Mouse (Mus musculus) lung, embryonic 16.5 days (tissue): Measurements from ENCODE around the gene Abcc2. TPM values are rescaled to one million over a fixed set of nuclear protein-coding genes. Genes with fewer than 3 reads are reported as not detected.

ENCODE experiments used
- ATAC-seq: fragments of 200-750 bp; cut with Nextera tagmentation; 2 replicates; pipeline ENCODE4 v1.8.0; 2017; ENCODE audit warnings: low read depth, mild to moderate bottlenecking, moderate library complexity
- H3K27ac ChIP-seq: fragments of 300-500 bp; sonication (generic); 2 replicates; pipeline ENCODE4 v1.5.1; 2014; ENCODE audit warnings: mild to moderate bottlenecking, control low read depth, low read length
- H3K27me3 ChIP-seq: fragments of 300-500 bp; sonication (generic); 2 replicates; pipeline ENCODE4 v1.6.1; 2014; ENCODE audit warnings: low read depth, low read length, mixed read lengths; ENCODE audit not compliant: control insufficient read depth, insufficient read depth
- H3K36me3 ChIP-seq: fragments of 300-500 bp; sonication (generic); 2 replicates; pipeline ENCODE4 v1.6.1; 2014; ENCODE audit warnings: low read length; ENCODE audit not compliant: control insufficient read depth, insufficient read depth
- H3K4me1 ChIP-seq: fragments of 300-500 bp; sonication (generic); replicated peaks from 2 replicates; pipeline ENCODE4 v1.6.1; 2014; ENCODE audit warnings: low read length, mixed read lengths; ENCODE audit not compliant: control insufficient read depth, insufficient read depth
- H3K4me2 ChIP-seq: fragments of 300-500 bp; sonication (generic); 2 replicates; pipeline ENCODE4 v1.6.1; 2014; ENCODE audit warnings: low read depth, low read length, control low read depth
- H3K4me3 ChIP-seq: fragments of 300-500 bp; sonication (generic); 2 replicates; pipeline ENCODE4 v1.5.1; 2014; ENCODE audit warnings: mild to moderate bottlenecking, low read length, control low read depth
- H3K9ac ChIP-seq: fragments of 300-500 bp; sonication (generic); 2 replicates; pipeline ENCODE4 v1.6.1; 2014; ENCODE audit warnings: low read length, control low read depth
- H3K9me3 ChIP-seq: fragments of 300-500 bp; sonication (generic); 2 replicates; pipeline ENCODE4 v1.6.1; 2016; ENCODE audit warnings: low read length; ENCODE audit not compliant: control insufficient read depth
- WGBS: fragments of 180-500 bp; shearing (Covaris S2); extraction: QIAGEN DNeasy Blood & Tissue Kit; methylation state at CpG from one replicate; pipeline ENCODE4 v1.1.7; 2014; 5-methylcytosine and 5-hydroxymethylcytosine counted together
- polyA plus RNA-seq: library from polyadenylated mRNA; unstranded; fragments of >200 nt; fragmentation: Nextera tagmentation; extraction: Ambion mirVana; gene quantifications from 2 replicates; pipeline ENCODE4 v1.2.1, GENCODE M21; 2015

Gene Abcc2
- polyA plus RNA-seq, 1 experiment from 2014 or later = not detected

DNA sequence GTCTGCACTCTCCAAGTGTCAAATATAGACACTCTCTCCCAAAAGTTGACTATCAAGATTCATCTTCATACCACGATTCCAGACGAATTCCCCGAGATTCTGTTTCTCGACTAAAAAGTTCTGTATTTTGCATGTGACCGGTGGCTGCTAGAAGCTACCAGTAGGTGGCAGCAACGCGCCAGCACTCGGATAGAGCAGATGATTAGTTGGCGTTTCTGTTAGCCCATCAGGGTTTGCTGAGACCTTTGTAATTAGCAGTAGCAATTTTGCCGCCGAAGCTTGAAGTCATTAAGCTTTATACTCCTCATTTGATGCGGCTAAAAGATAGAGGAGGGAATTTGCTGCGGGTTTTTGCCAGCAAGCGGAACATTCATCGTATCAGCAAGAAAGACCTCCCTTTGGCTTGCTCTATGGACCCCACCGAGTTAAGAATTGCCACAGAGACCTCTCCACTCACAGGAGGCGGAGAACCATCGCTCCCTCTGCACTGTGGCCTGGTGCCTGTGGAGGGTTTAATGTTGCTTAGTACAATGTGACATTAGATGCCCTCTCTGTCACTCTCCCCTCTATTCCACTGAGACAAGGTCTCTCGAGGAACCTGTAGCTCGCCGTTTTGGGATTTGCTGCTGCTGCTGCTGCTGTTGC, 50.6 kb downstream of the Abcc2 start:
- 29% methylated on average over 21 of the region's 21 CpGs for WGBS
- Histone ChIP-seq H3K9me3 (no peaks in the 10 kb centered on the region), H3K27ac (no peak overlapping the region), H3K4me3 (no peak overlapping the region), H3K4me2 (no peak overlapping the region), H3K9ac (no peak overlapping the region), H3K36me3 (no peaks in the 10 kb centered on the region), H3K27me3 (no peaks in the 10 kb centered on the region), H3K4me1 (no peaks in the 10 kb centered on the region)
- 0 out of 2 replicates have a peak, but pooled peaks have one; percentile 52 for ATAC-seq

DNA sequence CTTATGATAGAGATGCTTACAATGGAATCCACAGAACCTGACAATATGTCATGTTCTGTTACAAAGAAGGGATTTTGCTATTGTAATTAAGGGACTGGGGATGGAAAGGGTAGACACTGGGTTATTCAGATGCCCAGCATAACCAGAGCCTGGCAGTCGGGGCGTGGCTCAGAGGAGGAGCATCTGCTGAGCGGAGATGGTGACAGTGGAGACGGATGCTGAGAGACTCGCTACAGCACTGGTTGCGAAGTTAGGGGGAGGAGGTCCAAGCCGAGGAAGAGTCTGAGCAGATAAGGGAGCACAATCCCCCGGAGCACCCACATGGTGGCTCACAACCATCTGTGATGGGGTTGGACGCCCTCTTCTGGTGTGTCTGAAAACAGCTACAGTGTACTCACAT, 61.2 kb downstream of the Abcc2 start:
- 73% methylated on average over 9 of the region's 9 CpGs for WGBS

DNA sequence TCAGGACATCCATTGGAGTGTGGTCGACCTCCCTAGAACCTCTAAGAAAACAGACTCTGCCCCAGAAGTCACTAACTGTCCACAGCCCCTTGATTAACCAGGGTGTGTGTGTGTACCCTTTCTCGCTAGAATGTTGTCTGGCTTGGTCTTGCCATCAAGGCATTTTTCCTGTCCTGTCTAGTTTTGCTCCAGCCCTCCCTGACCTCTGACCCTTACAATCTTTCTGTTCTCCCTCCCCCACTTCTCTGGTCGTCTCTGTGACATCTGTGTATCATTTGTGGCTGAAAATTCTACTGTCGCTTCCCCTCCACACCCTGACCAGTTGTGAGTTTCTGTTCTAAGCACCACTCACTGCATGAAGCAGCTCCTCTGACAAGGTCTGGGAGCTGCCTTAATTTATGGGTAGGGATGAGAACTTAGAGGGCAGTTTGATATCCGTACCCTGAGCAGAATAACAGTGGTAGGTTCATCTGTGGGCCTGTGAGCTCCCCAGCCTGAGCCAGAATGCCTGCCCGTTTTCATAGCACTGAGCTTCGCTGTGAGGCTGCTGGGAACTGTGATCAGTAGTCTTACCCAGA, 63.4 kb downstream of the Abcc2 start:
- no peaks in the 10 kb centered on the region; the same call in 1 of the 2 replicates for H3K4me1 ChIP-seq
- no peak overlapping the region for H3K4me3 ChIP-seq
- no peak overlapping the region for H3K27ac ChIP-seq
- ATAC-seq = no peak; the same call in 1 of the 2 replicates
- H3K4me2 ChIP-seq = no peak overlapping the region
- no peaks in the 10 kb centered on the region for H3K9me3 ChIP-seq
- WGBS = 53% methylated on average over 7 of the region's 7 CpGs
- H3K9ac ChIP-seq = no peak overlapping the region
- H3K27me3 ChIP-seq = no peaks in the 10 kb centered on the region
- peaks cover 29% of the 10 kb centered on the region for H3K36me3 ChIP-seq

More for the DNA sequence above, 61.2 kb downstream of the Abcc2 start:
- Histone ChIP-seq H3K4me1 (no peaks in the 10 kb centered on the region; the same call in 1 of the 2 replicates), H3K9me3 (no peaks in the 10 kb centered on the region), H3K4me2 (no peak overlapping the region), H3K36me3 (peaks cover 7% of the 10 kb centered on the region), H3K4me3 (no peak overlapping the region), H3K9ac (no peak overlapping the region), H3K27ac (no peak overlapping the region), H3K27me3 (no peaks in the 10 kb centered on the region)
- no peak for ATAC-seq

DNA sequence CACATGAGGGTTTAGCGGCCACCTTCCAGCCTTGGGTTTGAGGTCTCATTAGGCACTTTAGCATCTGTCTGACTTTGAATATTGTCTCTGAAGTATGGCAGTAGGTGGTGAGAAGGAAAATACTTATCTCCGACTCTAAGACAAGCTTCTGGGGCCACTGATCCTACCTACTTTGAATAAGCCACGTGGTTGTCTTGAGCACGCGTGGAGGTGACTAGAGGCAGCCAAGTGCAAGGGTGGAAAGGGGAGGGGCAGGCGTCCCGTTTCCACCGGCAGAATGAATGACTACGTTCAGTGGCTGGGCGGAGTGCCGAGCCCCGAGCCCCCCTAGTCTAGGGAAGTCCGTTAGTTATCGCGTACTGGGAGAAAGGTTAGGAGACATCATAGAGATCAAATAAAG, 65.1 kb downstream of the Abcc2 start:
- WGBS = 60% methylated on average over 15 of the region's 15 CpGs
- no peak for ATAC-seq
- no peak overlapping the region for H3K9ac ChIP-seq
- H3K4me1 ChIP-seq = no peaks in the 10 kb centered on the region; the same call in 1 of the 2 replicates
- H3K27me3 ChIP-seq = no peaks in the 10 kb centered on the region
- H3K9me3 ChIP-seq = no peaks in the 10 kb centered on the region
- peaks cover 33% of the 10 kb centered on the region for H3K36me3 ChIP-seq
- H3K4me3 ChIP-seq = no peak overlapping the region
- H3K4me2 ChIP-seq = no peak overlapping the region
- H3K27ac ChIP-seq = no peak overlapping the region

DNA sequence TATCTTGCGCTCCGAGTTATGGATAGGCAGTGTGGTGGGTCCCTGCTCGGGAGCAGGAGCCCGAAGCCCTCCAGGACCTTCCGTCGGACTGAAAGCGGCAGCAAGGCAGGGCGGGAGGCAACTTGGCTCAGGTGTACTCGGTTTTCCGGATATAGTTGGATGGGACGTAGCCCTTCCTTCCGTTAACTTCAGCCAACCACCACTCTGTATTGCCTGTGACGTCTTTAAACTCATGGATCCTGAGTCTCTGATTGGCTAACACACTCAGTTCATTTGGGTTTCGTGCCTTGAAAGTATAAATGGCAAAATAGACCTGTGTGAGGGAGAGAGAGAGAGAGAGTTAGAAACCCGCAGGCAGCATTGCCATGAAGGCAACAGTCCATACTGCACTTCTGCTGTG, 66.0 kb downstream of the Abcc2 start:
- WGBS = 92% methylated on average over 15 of the region's 15 CpGs
- no peak for ATAC-seq
- H3K9me3 ChIP-seq = no peaks in the 10 kb centered on the region
- H3K27ac ChIP-seq = no peak overlapping the region
- peaks cover 36% of the 10 kb centered on the region for H3K36me3 ChIP-seq
- H3K9ac ChIP-seq = no peak overlapping the region
- H3K4me3 ChIP-seq = no peak overlapping the region
- H3K27me3 ChIP-seq = no peaks in the 10 kb centered on the region
- H3K4me1 ChIP-seq = no peaks in the 10 kb centered on the region; the same call in 1 of the 2 replicates
- no peak overlapping the region for H3K4me2 ChIP-seq

DNA sequence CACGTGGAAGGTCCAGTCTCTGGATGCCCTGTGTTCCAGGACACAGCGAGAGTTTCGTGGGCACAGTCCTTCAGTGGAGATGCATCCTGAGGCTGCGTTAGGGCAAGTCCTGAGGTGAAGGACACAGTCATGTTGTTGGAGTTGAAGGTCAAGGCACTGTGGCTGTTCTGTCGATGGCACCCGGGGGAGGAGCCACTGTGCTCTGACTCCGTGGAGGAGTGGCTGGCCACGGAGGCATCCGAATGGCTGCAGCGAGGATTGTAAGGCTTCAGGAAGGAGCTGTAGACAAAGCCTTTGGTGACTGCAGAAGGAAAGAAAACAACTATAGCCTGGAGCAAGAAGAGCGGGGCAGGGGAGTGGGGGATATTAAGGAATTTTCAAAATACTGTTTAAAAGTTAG, 68.0 kb downstream of the Abcc2 start:
- ATAC-seq = no peak
- peaks cover 55% of the 10 kb centered on the region for H3K36me3 ChIP-seq
- H3K4me1 ChIP-seq = no peaks in the 10 kb centered on the region; the same call in 1 of the 2 replicates
- H3K9me3 ChIP-seq = no peaks in the 10 kb centered on the region
- no peak overlapping the region for H3K9ac ChIP-seq
- H3K4me2 ChIP-seq = no peak overlapping the region
- H3K27me3 ChIP-seq = no peaks in the 10 kb centered on the region
- no peak overlapping the region for H3K4me3 ChIP-seq
- no peak overlapping the region for H3K27ac ChIP-seq
- WGBS = 88% methylated on average over 11 of the region's 11 CpGs

DNA sequence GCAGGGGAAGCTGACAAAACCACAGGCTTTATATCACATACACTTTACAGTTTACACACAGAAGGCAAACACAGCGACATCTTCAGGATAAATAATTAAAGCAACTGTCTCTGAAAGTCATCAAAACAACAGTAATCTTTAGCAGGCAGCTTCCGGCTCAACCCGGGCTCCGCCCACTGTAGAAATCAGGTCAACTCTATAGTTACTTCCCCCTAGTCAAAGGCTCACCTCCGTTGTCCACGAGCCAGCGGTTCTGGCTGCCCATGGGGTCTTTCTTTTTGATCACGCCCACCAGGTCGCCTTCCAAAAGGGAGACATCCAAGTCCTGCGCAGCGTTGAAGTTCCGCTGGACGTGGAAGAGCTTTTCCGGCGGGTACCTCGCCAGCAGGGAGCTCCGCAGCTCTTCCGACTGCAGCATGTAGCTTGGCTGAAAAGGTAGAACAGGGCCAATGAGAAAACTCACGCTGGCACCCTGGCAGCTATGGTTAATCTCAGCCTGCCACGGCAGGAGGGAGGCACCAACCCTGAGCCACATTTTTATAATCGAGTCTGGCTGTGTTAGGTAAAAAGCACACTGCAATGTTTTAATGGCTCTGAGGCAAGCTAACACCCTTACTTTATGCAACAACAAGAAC, 70.1 kb downstream of the Abcc2 start:
- no peak for ATAC-seq
- peaks cover 62% of the 10 kb centered on the region for H3K36me3 ChIP-seq
- no peaks in the 10 kb centered on the region for H3K9me3 ChIP-seq
- H3K27me3 ChIP-seq = no peaks in the 10 kb centered on the region
- no peak overlapping the region for H3K4me3 ChIP-seq
- no peak overlapping the region for H3K27ac ChIP-seq
- H3K9ac ChIP-seq = no peak overlapping the region
- H3K4me2 ChIP-seq = no peak overlapping the region
- WGBS = 80% methylated on average over 21 of the region's 21 CpGs
- H3K4me1 ChIP-seq = no peaks in the 10 kb centered on the region; the same call in 1 of the 2 replicates

DNA sequence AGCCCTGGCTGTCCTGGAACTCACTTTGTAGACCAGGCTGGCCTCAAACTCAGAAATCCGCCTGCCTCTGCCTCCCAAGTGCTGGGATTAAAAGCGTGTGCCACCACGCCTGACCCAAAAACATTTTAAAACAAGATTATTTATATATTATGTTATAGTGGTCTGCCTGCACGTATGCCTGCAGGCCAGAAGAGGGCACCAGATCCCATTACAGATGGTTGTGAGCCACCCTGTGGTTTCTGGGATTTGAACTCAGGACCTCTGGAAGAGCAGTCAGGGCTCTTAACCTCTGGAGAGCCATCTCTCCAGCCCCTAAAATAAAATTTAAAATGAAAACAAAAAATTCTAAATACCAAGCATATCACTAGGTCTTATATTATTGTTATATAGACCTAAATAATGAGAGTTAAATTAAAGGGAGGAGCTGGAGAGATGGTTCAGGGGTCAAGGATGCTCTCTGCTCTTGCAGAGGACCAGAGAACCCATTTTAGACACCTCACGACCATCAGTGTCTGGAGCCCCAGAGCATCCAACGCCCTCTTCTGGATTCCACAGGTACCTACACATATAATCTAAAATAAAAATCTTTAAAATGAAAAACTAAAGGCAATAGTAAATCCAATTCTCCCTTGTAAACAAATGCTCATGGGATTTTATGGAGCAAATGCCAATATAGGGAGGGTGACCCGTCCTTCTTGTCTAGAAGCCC, 71.0 kb downstream of the Abcc2 start:
- H3K9ac ChIP-seq = no peak overlapping the region
- ATAC-seq = no peak
- peaks cover 59% of the 10 kb centered on the region for H3K36me3 ChIP-seq
- H3K4me3 ChIP-seq = no peak overlapping the region
- H3K4me2 ChIP-seq = no peak overlapping the region
- H3K27me3 ChIP-seq = no peaks in the 10 kb centered on the region
- no peaks in the 10 kb centered on the region for H3K9me3 ChIP-seq
- WGBS = 76% methylated on average over 7 of the region's 7 CpGs
- H3K4me1 ChIP-seq = no peaks in the 10 kb centered on the region
- no peak overlapping the region for H3K27ac ChIP-seq

DNA sequence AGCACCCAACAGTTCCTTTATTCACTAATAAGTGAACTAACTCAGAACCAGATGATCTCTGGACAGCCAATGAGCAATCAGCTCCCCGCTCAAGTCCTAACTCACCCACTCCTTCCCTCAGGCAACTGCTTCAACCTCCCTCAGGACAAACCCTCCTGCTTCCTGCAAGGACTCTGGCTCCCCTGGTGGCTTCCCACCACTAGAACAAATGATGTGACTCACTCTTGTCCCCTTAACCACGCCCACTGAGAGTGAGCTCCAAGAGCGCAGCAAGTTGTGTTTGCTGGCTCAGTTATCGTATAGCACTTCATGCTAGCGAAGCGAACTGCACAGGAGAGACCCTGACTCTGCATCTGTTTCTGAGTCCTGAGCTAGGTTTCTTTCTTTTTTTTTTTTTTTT, 75.4 kb downstream of the Abcc2 start:
- H3K36me3 ChIP-seq = peaks cover 51% of the 10 kb centered on the region
- H3K4me2 ChIP-seq = no peak overlapping the region
- 63% methylated on average over 6 of the region's 6 CpGs for WGBS
- no peaks in the 10 kb centered on the region for H3K4me1 ChIP-seq
- H3K9me3 ChIP-seq = no peaks in the 10 kb centered on the region
- H3K27ac ChIP-seq = no peak overlapping the region
- H3K9ac ChIP-seq = no peak overlapping the region
- H3K4me3 ChIP-seq = no peak overlapping the region
- ATAC-seq = no peak
- no peaks in the 10 kb centered on the region for H3K27me3 ChIP-seq
